Mouse (Mus musculus): Measurements from ENCODE around the gene Gas6. TPM values are rescaled to one million over a fixed set of nuclear protein-coding genes. Genes with fewer than 3 reads are reported as not detected.

Gas6 gene
- polyA plus RNA-seq, 1 experiment from 2014 or later, result 9.3 TPM

DNA sequence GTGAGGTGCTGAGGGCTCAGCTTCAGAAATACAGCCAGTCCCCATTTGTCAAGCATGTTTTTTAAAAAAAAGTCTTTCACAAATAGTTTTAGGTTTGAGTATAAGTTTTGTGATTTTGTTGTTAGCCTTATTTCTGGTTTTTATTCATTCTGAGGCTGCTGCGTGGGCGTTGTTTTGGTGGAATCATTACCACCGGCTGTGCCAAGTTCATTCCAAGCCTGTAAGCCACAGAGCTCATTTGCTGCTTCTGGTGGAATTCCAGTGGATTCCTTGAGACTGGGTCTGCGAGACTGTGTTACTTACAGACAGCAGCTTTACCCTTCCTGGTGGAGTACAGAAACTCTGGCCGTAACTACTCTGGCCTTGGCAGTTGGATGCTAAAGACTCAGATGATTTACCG lies 47.8 kb downstream of the Gas6 start:
- no peak for ATAC-seq
- no peaks in the 10 kb centered on the region for H3K4me1 ChIP-seq (ENCODE audit: insufficient read depth)
- no peak for DNase-seq
- no peaks in the 10 kb centered on the region for H3K27me3 ChIP-seq (ENCODE audit: insufficient read depth, low read length)
- no peak overlapping the region for H3K27ac ChIP-seq (ENCODE audit: low read depth)
- WGBS (ENCODE audit: insufficient replicate concordance), result 75% methylated on average over 6 of the region's 6 CpGs
- no peaks in the 10 kb centered on the region for H3K9me3 ChIP-seq (ENCODE audit: low read length)
- no peak for TF ChIP-seq CTCF (IDR thresholded peaks at IDR 0.05; ENCODE audit: low read depth)
- TF ChIP-seq EP300 (IDR thresholded peaks at IDR 0.05; ENCODE audit: low read depth), result no peak
- H3K4me3 ChIP-seq (ENCODE audit: low read depth, low read length), result no peak overlapping the region
- H3K4me2 ChIP-seq (ENCODE audit: low read depth, low read length), result no peak overlapping the region
- H3K36me3 ChIP-seq (replicated peaks; ENCODE audit: insufficient read depth, low read length), result no peaks in the 10 kb centered on the region
- H3K9ac ChIP-seq (replicated peaks), result no peak overlapping the region

DNA sequence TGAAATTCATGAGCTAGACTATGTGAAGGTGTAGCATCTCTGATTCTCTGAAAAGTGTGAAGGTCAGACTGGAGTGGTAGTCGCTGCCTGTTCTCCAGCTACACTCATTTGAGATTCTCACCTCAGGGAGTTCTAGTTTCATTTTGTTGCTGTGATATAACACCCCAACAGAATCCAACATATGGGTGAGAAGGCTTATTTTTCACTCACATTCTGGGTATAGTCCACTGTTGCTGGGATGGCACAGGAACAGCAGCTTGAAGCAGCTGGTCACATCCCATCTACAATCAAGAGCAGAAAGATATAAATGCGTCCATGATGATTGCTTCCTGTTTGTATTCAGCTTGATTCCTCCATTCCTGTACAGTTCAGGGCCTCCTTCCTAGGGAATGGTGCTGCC lies 52.1 kb downstream of the Gas6 start:
- Histone ChIP-seq H3K9ac (replicated peaks) (no peak overlapping the region), H3K4me2 (ENCODE audit: low read depth, low read length) (no peak overlapping the region), H3K4me3 (ENCODE audit: low read depth, low read length) (no peak overlapping the region), H3K27ac (ENCODE audit: low read depth) (no peak overlapping the region), H3K27me3 (ENCODE audit: insufficient read depth, low read length) (no peaks in the 10 kb centered on the region), H3K4me1 (ENCODE audit: insufficient read depth) (no peaks in the 10 kb centered on the region), H3K36me3 (replicated peaks; ENCODE audit: insufficient read depth, low read length) (no peaks in the 10 kb centered on the region), H3K9me3 (ENCODE audit: low read length) (no peaks in the 10 kb centered on the region)
- DNase-seq (no peak), ATAC-seq (no peak)
- TF ChIP-seq EP300 (IDR thresholded peaks at IDR 0.05; ENCODE audit: low read depth), result no peak
- WGBS (ENCODE audit: insufficient replicate concordance), result 84% methylated on average over 2 of the region's 2 CpGs

DNA sequence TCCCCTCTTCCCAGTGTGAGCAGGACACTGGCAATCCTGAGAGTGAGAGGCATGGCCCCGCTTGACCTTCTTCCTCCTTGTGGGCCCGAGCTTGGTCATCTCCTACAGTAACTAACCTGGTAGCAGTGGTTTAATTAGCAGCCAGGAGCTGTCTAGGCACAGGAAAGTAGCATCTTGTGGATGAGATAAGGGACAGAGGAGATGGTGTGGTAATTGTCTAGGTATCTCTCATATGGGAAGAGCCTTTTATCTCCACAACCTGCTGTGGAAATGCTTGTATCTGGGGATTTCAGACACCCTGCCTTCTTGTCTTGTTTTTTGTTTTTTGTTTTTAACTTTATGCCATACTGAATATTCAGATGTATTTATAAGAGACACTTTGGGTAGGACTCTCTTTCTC lies 56.8 kb downstream of the Gas6 start:
- Histone ChIP-seq H3K4me3 (ENCODE audit: low read depth, low read length) (no peak overlapping the region), H3K4me1 (ENCODE audit: insufficient read depth) (no peaks in the 10 kb centered on the region), H3K9me3 (ENCODE audit: low read length) (no peaks in the 10 kb centered on the region), H3K36me3 (replicated peaks; ENCODE audit: insufficient read depth, low read length) (no peaks in the 10 kb centered on the region), H3K4me2 (ENCODE audit: low read depth, low read length) (no peak overlapping the region), H3K27me3 (ENCODE audit: insufficient read depth, low read length) (peaks cover 16% of the 10 kb centered on the region), H3K9ac (replicated peaks) (no peak overlapping the region), H3K27ac (ENCODE audit: low read depth) (no peak overlapping the region)
- DNase-seq, result no peak
- no peak for ATAC-seq
- TF ChIP-seq EP300 (IDR thresholded peaks at IDR 0.05; ENCODE audit: low read depth), result no peak
- TF ChIP-seq CTCF (IDR thresholded peaks at IDR 0.05; ENCODE audit: low read depth), result no peak
- 61% methylated on average over 2 of the region's 2 CpGs for WGBS (ENCODE audit: insufficient replicate concordance)

DNA sequence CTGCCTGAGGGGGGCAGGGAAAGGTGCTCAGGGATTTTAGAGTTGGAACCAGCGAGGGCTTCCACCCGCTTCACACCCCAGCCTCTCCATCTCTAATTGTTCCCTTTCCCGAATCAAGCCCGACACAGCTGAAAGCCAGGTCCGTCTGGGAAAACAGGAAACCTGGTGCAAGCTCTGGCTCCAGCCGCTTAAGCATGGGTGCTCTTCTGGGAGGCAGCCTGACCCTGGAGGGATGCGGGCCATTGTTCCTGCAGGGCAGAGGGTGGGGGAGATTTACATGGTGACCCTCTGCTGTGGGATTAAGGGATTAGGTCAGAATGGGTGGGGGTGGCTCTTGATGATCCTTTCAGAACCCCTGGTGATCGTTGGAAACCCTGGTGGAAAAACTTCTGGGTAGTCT lies 58.2 kb downstream of the Gas6 start:
- TF ChIP-seq EP300 (IDR thresholded peaks at IDR 0.05; ENCODE audit: low read depth) (no peak), CTCF (IDR thresholded peaks at IDR 0.05; ENCODE audit: low read depth) (no peak)
- no peaks in the 10 kb centered on the region for H3K36me3 ChIP-seq (replicated peaks; ENCODE audit: insufficient read depth, low read length)
- no peak for DNase-seq
- H3K4me1 ChIP-seq (ENCODE audit: insufficient read depth), result no peaks in the 10 kb centered on the region
- no peaks in the 10 kb centered on the region for H3K9me3 ChIP-seq (ENCODE audit: low read length)
- 10% methylated on average over 8 of the region's 8 CpGs for WGBS (ENCODE audit: insufficient replicate concordance)
- ATAC-seq, result no peak
- peaks cover 16% of the 10 kb centered on the region for H3K27me3 ChIP-seq (ENCODE audit: insufficient read depth, low read length)
- H3K9ac ChIP-seq (replicated peaks), result no peak overlapping the region
- H3K4me3 ChIP-seq (ENCODE audit: low read depth, low read length), result no peak overlapping the region
- H3K27ac ChIP-seq (ENCODE audit: low read depth), result no peak overlapping the region
- no peak overlapping the region for H3K4me2 ChIP-seq (ENCODE audit: low read depth, low read length)

DNA sequence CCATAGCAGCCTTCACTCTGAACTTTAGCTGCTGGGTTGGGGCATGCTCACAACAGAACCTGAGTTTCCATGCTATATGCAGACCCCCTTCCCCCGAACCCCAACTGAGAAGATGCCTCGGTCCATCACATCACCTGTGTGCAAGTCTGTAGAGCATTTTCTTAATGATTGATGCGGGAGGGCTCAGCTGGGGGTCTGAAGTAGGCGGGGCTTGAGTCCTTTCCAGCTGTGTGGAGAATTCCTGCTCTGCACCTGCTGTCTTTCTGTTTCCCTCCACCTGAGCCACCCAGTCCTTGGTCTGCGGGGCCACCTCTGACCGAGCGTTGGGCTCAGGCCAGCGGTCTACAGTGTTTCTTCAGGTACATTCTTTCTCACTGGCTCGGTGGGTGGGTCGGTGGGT lies 59.4 kb downstream of the Gas6 start, which contains the start of gene Tmem255b:
TSS of gene Tmem255b (plus strand) at position 301 of the 400 bp plus-strand sequence.
- H3K27ac ChIP-seq (ENCODE audit: low read depth), result no peak within 1 kb of the TSS
- TF ChIP-seq EP300 (IDR thresholded peaks at IDR 0.05; ENCODE audit: low read depth) (no peak), CTCF (IDR thresholded peaks at IDR 0.05; ENCODE audit: low read depth) (no peak)
- H3K36me3 ChIP-seq (replicated peaks; ENCODE audit: insufficient read depth, low read length), result no peaks in the 10 kb centered on the region
- no peaks in the 10 kb centered on the region for H3K4me1 ChIP-seq (ENCODE audit: insufficient read depth)
- DNase-seq (no peak), ATAC-seq (no peak)
- no peak within 1 kb of the TSS for H3K4me2 ChIP-seq (ENCODE audit: low read depth, low read length)
- H3K9ac ChIP-seq (replicated peaks), result no peak within 1 kb of the TSS
- H3K27me3 ChIP-seq (ENCODE audit: insufficient read depth, low read length), result peaks cover 16% of the 10 kb centered on the region
- H3K9me3 ChIP-seq (ENCODE audit: low read length), result no peaks in the 10 kb centered on the region
- 24% methylated on average over 10 of the region's 10 CpGs for WGBS (ENCODE audit: insufficient replicate concordance)
- H3K4me3 ChIP-seq (ENCODE audit: low read depth, low read length), result no peak within 1 kb of the TSS

DNA sequence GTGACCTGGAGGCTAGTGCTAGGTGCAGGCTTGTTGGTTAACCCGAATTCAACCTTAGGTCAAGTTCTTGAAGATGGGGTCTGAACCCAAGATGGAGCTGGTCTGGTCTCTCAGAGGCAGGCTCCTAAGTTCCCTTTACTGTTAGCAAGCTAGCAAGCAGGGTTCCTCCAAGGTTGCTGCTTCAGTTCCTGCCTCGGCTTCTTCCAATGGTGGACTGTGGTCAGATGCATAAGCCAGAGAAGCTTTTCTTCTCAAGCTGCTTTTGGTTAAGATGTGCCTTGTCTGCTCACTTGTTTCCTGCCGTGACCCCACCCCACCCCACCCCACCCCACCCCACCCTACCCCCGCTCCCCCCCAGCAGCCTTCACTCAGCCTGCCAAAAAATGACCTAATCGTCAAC lies 61.2 kb downstream of the Gas6 start:
- DNase-seq, result no peak
- WGBS (ENCODE audit: insufficient replicate concordance), result 54% methylated on average over 5 of the region's 5 CpGs
- peaks cover 16% of the 10 kb centered on the region for H3K27me3 ChIP-seq (ENCODE audit: insufficient read depth, low read length)
- H3K4me2 ChIP-seq (ENCODE audit: low read depth, low read length), result no peak overlapping the region
- no peak overlapping the region for H3K27ac ChIP-seq (ENCODE audit: low read depth)
- no peak for ATAC-seq
- H3K9me3 ChIP-seq (ENCODE audit: low read length), result no peaks in the 10 kb centered on the region
- no peaks in the 10 kb centered on the region for H3K4me1 ChIP-seq (ENCODE audit: insufficient read depth)
- no peak for TF ChIP-seq EP300 (IDR thresholded peaks at IDR 0.05; ENCODE audit: low read depth)
- TF ChIP-seq CTCF (IDR thresholded peaks at IDR 0.05; ENCODE audit: low read depth), result no peak
- H3K4me3 ChIP-seq (ENCODE audit: low read depth, low read length), result no peak overlapping the region
- no peaks in the 10 kb centered on the region for H3K36me3 ChIP-seq (replicated peaks; ENCODE audit: insufficient read depth, low read length)
- no peak overlapping the region for H3K9ac ChIP-seq (replicated peaks)

DNA sequence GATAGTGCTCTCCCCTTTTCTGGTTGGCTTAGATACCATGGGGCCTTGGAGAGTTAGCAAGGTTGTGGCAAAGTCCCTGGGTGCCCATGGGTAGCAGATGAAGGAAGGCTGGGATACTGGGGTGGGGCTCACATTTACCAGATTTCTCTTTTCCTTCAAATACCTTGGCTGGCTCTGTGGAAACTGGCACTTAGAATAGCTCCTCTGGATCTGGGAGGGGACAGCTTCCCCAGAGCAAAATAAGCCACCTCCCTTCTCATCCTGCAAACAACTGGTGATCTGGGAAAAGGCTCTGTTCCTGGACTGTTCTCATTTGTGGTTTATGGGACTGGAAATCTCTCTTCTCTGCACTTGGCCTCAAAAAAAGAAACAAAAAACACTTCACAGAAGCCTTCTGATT lies 63.4 kb downstream of the Gas6 start:
- H3K9ac ChIP-seq (replicated peaks), result no peak overlapping the region
- no peak overlapping the region for H3K4me3 ChIP-seq (ENCODE audit: low read depth, low read length)
- H3K27ac ChIP-seq (ENCODE audit: low read depth), result no peak overlapping the region
- H3K36me3 ChIP-seq (replicated peaks; ENCODE audit: insufficient read depth, low read length), result no peaks in the 10 kb centered on the region
- no peaks in the 10 kb centered on the region for H3K4me1 ChIP-seq (ENCODE audit: insufficient read depth)
- no peak overlapping the region for H3K4me2 ChIP-seq (ENCODE audit: low read depth, low read length)
- H3K27me3 ChIP-seq (ENCODE audit: insufficient read depth, low read length), result peaks cover 12% of the 10 kb centered on the region
- DNase-seq, result no peak
- H3K9me3 ChIP-seq (ENCODE audit: low read length), result no peaks in the 10 kb centered on the region
- no peak for TF ChIP-seq EP300 (IDR thresholded peaks at IDR 0.05; ENCODE audit: low read depth)
- no peak for TF ChIP-seq CTCF (IDR thresholded peaks at IDR 0.05; ENCODE audit: low read depth)
- ATAC-seq, result no peak

Measured in liver, postnatal 0 days (tissue).